Comparison of ENCODE assay signal across 12 mouse cellular contexts in genomic region chr17:69265759-69266463, GRCm38 (mm10).
DNase-seq lines count a peak whose midpoint lies in the region; ATAC-seq and TF ChIP-seq lines count a peak whose summit lies in the region.
"Had no signal": no experiment of that assay in that cellular context is flagged by ENCODE, and none has a peak within 500 bp of the region (broad histone marks: within the 10 kb centered on the region; RNA-seq: fewer than 3 reads in every experiment).

No protein-coding gene starts in this region.

- no peak for TF ChIP-seq RAD21 in MEL (IDR thresholded peaks at IDR 0.05; ENCODE audit: low read depth, low read length)

- H3K27me3 ChIP-seq in hindbrain, embryonic 10.5 days (ENCODE audit: insufficient read depth, poor library complexity, severe bottlenecking): no peaks in the 10 kb centered on the region
- H3K27me3 ChIP-seq in hindbrain, embryonic 14.5 days (ENCODE audit: control insufficient read depth, insufficient read depth, low read length): no peaks in the 10 kb centered on the region
- H3K27me3 ChIP-seq in MEL (ENCODE audit: control insufficient read depth in 1 of 2, insufficient read depth in 2 of 2, low read length in 2 of 2): peaks cover 0 to 2% of the 10 kb centered on the region in 2 experiments; a peak in 1 of 4 replicates

- no peak for TF ChIP-seq EP300 in MEL (IDR thresholded peaks at IDR 0.05; ENCODE audit: low read depth in 1 of 2, low read length in 2 of 2)

- H3K9me3 ChIP-seq in hindbrain, embryonic 10.5 days: no peaks in the 10 kb centered on the region
- no peaks in the 10 kb centered on the region for H3K9me3 ChIP-seq in hindbrain, embryonic 14.5 days (ENCODE audit: control insufficient read depth, low read length)
- no peaks in the 10 kb centered on the region for H3K9me3 ChIP-seq in MEL (replicated peaks; ENCODE audit: insufficient read depth, low read length)

- no peaks in the 10 kb centered on the region for H3K79me2 ChIP-seq in MEL (ENCODE audit: control insufficient read depth, insufficient read depth, low read length, poor library complexity)

- no peak overlapping the region for H3K9ac ChIP-seq in hindbrain, embryonic 14.5 days
- H3K9ac ChIP-seq in MEL (ENCODE audit: control insufficient read depth, low read depth, low read length, poor library complexity, severe bottlenecking): no peak overlapping the region

- H3K4me1 ChIP-seq in hindbrain, embryonic 10.5 days (replicated peaks): peaks cover 37% of the 10 kb centered on the region
- peaks cover 13% of the 10 kb centered on the region; the same call in 1 of the 2 replicates for H3K4me1 ChIP-seq in hindbrain, embryonic 14.5 days (replicated peaks; ENCODE audit: control insufficient read depth, insufficient read depth, low read length)
- H3K4me1 ChIP-seq in MEL (ENCODE audit: control insufficient read depth in 1 of 2, insufficient read depth in 2 of 2, low read length in 2 of 2): peaks cover 0 to 21% of the 10 kb centered on the region in 2 experiments; a peak in 2 of 4 replicates

- no peak for TF ChIP-seq CTCF in MEL (IDR thresholded peaks at IDR 0.05 in 2 of 3, conservative IDR thresholded peaks at IDR 0.05 in 1 of 3; ENCODE audit: control insufficient read depth in 1 of 3, insufficient read depth in 1 of 3, low read depth in 2 of 3, low read length in 3 of 3, poor library complexity in 1 of 3, severe bottlenecking in 1 of 3)

- no peak overlapping the region for H3K4me3 ChIP-seq in hindbrain, embryonic 10.5 days
- no peak overlapping the region for H3K4me3 ChIP-seq in hindbrain, embryonic 14.5 days (replicated peaks; ENCODE audit: low read length)
- H3K4me3 ChIP-seq in MEL (ENCODE audit: control insufficient read depth in 1 of 2, insufficient read depth in 1 of 2, low read depth in 2 of 2, low read length in 2 of 2): no peak overlapping the region
- H3K4me3 ChIP-seq: erythroblast, embryonic 14.5 days had no signal

- no peak for ATAC-seq in hindbrain, embryonic 14.5 days (ENCODE audit: low FRiP score)
- ATAC-seq: CD4-positive, CD25-positive, alpha-beta regulatory T cell, adult 4 months; intestine, postnatal 0 days had no signal

- WGBS in hindbrain, embryonic 10.5 days: 41% methylated on average over 17 of the region's 17 CpGs
- WGBS in hindbrain, embryonic 14.5 days: 40% methylated on average over 17 of the region's 17 CpGs

- TF ChIP-seq POLR2A in MEL (IDR thresholded peaks at IDR 0.05; ENCODE audit: control insufficient read depth in 1 of 2, insufficient read depth in 1 of 2, low read depth in 1 of 2, low read length in 2 of 2, poor library complexity in 1 of 2): no peak

- peak; percentile 9 for DNase-seq in hindbrain, embryonic 10.5 days (ENCODE audit: low spot score)
- no peak for DNase-seq in hindbrain, embryonic 14.5 days (ENCODE audit: low spot score)
- DNase-seq in MEL (ENCODE audit: low read depth, low spot score): peak; percentile 37
- peak; percentile 54 to 57 for DNase-seq in cerebellum, postnatal 25 days
- peak; percentile 20 to 50 for DNase-seq in lung, postnatal 4 days
- no peak for DNase-seq in adrenal gland, postnatal 4 days (ENCODE audit: low spot score in 2 of 2)
- DNase-seq in thymus, postnatal 14 days: no peak
- no peak for DNase-seq in left cerebral cortex, adult 8-10 months (ENCODE audit: low spot score in 2 of 2)
- DNase-seq: thymus, postnatal 4 days had no signal

- peak overlapping the region; percentile 72 for H3K27ac ChIP-seq in hindbrain, embryonic 10.5 days
- H3K27ac ChIP-seq in hindbrain, embryonic 14.5 days: no peak overlapping the region
- peak overlapping the region; percentile 60 for H3K27ac ChIP-seq in MEL (ENCODE audit: control insufficient read depth, low read depth, low read length)

- no peak overlapping the region for H3K4me2 ChIP-seq in hindbrain, embryonic 14.5 days (replicated peaks)

- 0 out of 2 replicates have a peak, but pooled peaks cover 4% of the 10 kb centered on the region for H3K36me3 ChIP-seq in hindbrain, embryonic 10.5 days
- H3K36me3 ChIP-seq in hindbrain, embryonic 14.5 days (replicated peaks; ENCODE audit: control insufficient read depth, insufficient read depth): peaks cover under 1% of the 10 kb centered on the region; the same call in 1 of the 2 replicates
- H3K36me3 ChIP-seq in MEL (ENCODE audit: control insufficient read depth in 1 of 2, insufficient read depth in 2 of 2, low read length in 2 of 2): peaks cover 0 to 5% of the 10 kb centered on the region in 2 experiments; a peak in 1 of 4 replicates

TF ChIP-seq in MEL, 35 proteins besides CTCF, POLR2A, EP300 and RAD21:
- no peak for TF ChIP-seq POLR2AphosphoS2 (IDR thresholded peaks at IDR 0.05; ENCODE audit: low read length)
- TF ChIP-seq ZC3H11A (IDR thresholded peaks at IDR 0.05; ENCODE audit: low read depth, low read length): no peak
- TF ChIP-seq GABPA (IDR thresholded peaks at IDR 0.05; ENCODE audit: low read depth, low read length): no peak
- TF ChIP-seq UBTF (IDR thresholded peaks at IDR 0.05; ENCODE audit: borderline replicate concordance, insufficient read depth, low read depth, low read length): no peak
- no peak for TF ChIP-seq RCOR1 (IDR thresholded peaks at IDR 0.05; ENCODE audit: low read depth, low read length)
- no peak for TF ChIP-seq CHD1 (IDR thresholded peaks at IDR 0.05; ENCODE audit: low read depth, low read length)
- no peak for TF ChIP-seq MAZ (IDR thresholded peaks at IDR 0.05; ENCODE audit: low read depth, low read length)
- TF ChIP-seq SMC3 (IDR thresholded peaks at IDR 0.05; ENCODE audit: low read depth, low read length): no peak
- TF ChIP-seq MAX (IDR thresholded peaks at IDR 0.05; ENCODE audit: low read length): no peak
- no peak for TF ChIP-seq ZMIZ1 (IDR thresholded peaks at IDR 0.05; ENCODE audit: low read depth, low read length)
- TF ChIP-seq ETS1 (IDR thresholded peaks at IDR 0.05; ENCODE audit: low read depth, low read length): no peak
- TF ChIP-seq NRF1 (IDR thresholded peaks at IDR 0.05; ENCODE audit: insufficient read depth, low read depth, low read length, poor library complexity, severe bottlenecking): no peak
- no peak for TF ChIP-seq HCFC1 (IDR thresholded peaks at IDR 0.05; ENCODE audit: low read depth, low read length)
- TF ChIP-seq E2F4 (IDR thresholded peaks at IDR 0.05; ENCODE audit: borderline replicate concordance, low read depth, low read length): no peak
- TF ChIP-seq GATA1 (IDR thresholded peaks at IDR 0.05; ENCODE audit: low read depth, low read length): no peak
- no peak for TF ChIP-seq USF2 (IDR thresholded peaks at IDR 0.05; ENCODE audit: borderline replicate concordance in 1 of 2, insufficient read depth in 1 of 2, low read depth in 1 of 2, low read length in 2 of 2)
- no peak for TF ChIP-seq MEF2A (IDR thresholded peaks at IDR 0.05; ENCODE audit: extremely low read depth, insufficient replicate concordance, low read depth, low read length, poor library complexity, severe bottlenecking)
- no peak for TF ChIP-seq POLR2AphosphoS5 (IDR thresholded peaks at IDR 0.05; ENCODE audit: borderline replicate concordance, low read depth, low read length)
- TF ChIP-seq KAT2A (conservative IDR thresholded peaks at IDR 0.05; ENCODE audit: low read depth, low read length): no peak
- no peak for TF ChIP-seq ZKSCAN1 (IDR thresholded peaks at IDR 0.05; ENCODE audit: low read depth, low read length)
TF ChIP-seq in MEL: peak in this region for 0.

Comparison
In these comparisons a context has a peak if more than half of its experiments do, and no peak if none do; other contexts are left out.
1. DNase-seq: peak in hindbrain, embryonic 10.5 days (single experiment), MEL (single experiment), cerebellum, postnatal 25 days (2 of 2) and lung, postnatal 4 days (2 of 2); none in hindbrain, embryonic 14.5 days (single experiment), adrenal gland, postnatal 4 days (0 of 2), thymus, postnatal 14 days (single experiment) and left cerebral cortex, adult 8-10 months (0 of 2).